Mouse (Mus musculus): ENCODE data around the gene Ccr10. TPM values are rescaled to one million over a fixed set of nuclear protein-coding genes. Genes with fewer than 3 reads are reported as not detected.

The Ccr10 gene
- polyA plus RNA-seq, 1 experiment from 2014 or later = 0.11 TPM

GRCm38 (mm10) chr11:101137000-101137399 lies 38.2 kb downstream of the Ccr10 start:
- no peak for TF ChIP-seq CTCF (IDR thresholded peaks at IDR 0.05; ENCODE audit: low read depth)
- Histone ChIP-seq H3K27ac (ENCODE audit: low read depth) (peak overlapping the region; percentile 3; the same call in 1 of the 2 replicates), H3K27me3 (ENCODE audit: insufficient read depth, low read length) (peaks cover 9% of the 10 kb centered on the region; the same call in 1 of the 2 replicates), H3K4me3 (ENCODE audit: low read depth, low read length) (no peak overlapping the region), H3K9me3 (ENCODE audit: low read depth, low read length) (no peaks in the 10 kb centered on the region), H3K4me2 (no peak overlapping the region), H3K4me1 (ENCODE audit: insufficient read depth) (peaks cover 11% of the 10 kb centered on the region), H3K9ac (no peak overlapping the region), H3K36me3 (ENCODE audit: insufficient read depth) (no peaks in the 10 kb centered on the region)
- WGBS = 59% methylated on average over 7 of the region's 7 CpGs
- DNase-seq (no peak), ATAC-seq (ENCODE audit: insufficient read depth) (no peak)

- Histone ChIP-seq H3K27me3 (ENCODE audit: insufficient read depth, low read length) (0 out of 2 replicates have a peak, but pooled peaks cover under 1% of the 10 kb centered on the region), H3K9me3 (ENCODE audit: low read depth, low read length) (no peaks in the 10 kb centered on the region), H3K9ac (no peak overlapping the region), H3K27ac (ENCODE audit: low read depth) (no peak overlapping the region), H3K4me3 (ENCODE audit: low read depth, low read length) (no peak overlapping the region), H3K36me3 (ENCODE audit: insufficient read depth) (no peaks in the 10 kb centered on the region), H3K4me2 (no peak overlapping the region), H3K4me1 (ENCODE audit: insufficient read depth) (peaks cover 5% of the 10 kb centered on the region; the same call in 1 of the 2 replicates)
- no peak for ATAC-seq (ENCODE audit: insufficient read depth)
- TF ChIP-seq CTCF (IDR thresholded peaks at IDR 0.05; ENCODE audit: low read depth) = no peak
- 70% methylated on average over 13 of the region's 13 CpGs for WGBS
- DNase-seq = no peak
These were observed 40.9 kb downstream of the Ccr10 start for GRCm38 (mm10) chr11:101134217-101134865.

DNA sequence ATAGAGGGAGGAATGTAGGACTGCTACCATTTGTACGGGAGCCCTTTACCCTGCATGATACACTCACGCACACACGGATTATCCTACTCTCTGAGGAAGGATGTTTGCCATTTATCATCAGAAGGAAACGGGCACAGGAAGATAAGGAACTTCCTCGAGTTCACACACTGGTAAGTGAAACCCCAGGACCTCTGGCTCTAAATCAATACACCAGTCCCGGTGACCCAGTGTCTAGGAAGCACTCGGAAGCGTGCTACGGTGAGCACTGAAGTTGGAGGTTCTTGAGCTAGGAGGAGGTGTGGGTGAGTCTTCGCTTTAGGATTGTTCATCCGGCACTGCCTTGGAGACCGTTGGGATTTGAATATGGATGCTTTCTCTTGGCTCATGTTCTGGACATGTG lies 42.2 kb downstream of the Ccr10 start:
- H3K4me1 ChIP-seq (ENCODE audit: insufficient read depth) = no peaks in the 10 kb centered on the region
- H3K4me2 ChIP-seq = no peak overlapping the region
- ATAC-seq (ENCODE audit: insufficient read depth) (no peak), DNase-seq (peak; percentile 37)
- TF ChIP-seq CTCF (IDR thresholded peaks at IDR 0.05; ENCODE audit: low read depth) = no peak
- no peaks in the 10 kb centered on the region for H3K27me3 ChIP-seq (ENCODE audit: insufficient read depth, low read length)
- 47% methylated on average over 12 of the region's 12 CpGs for WGBS
- no peaks in the 10 kb centered on the region for H3K36me3 ChIP-seq (ENCODE audit: insufficient read depth)
- H3K27ac ChIP-seq (ENCODE audit: low read depth) = no peak overlapping the region
- H3K9me3 ChIP-seq (ENCODE audit: low read depth, low read length) = no peaks in the 10 kb centered on the region
- no peak overlapping the region for H3K4me3 ChIP-seq (ENCODE audit: low read depth, low read length)
- no peak overlapping the region for H3K9ac ChIP-seq

- Histone ChIP-seq H3K4me1 (ENCODE audit: insufficient read depth) (no peaks in the 10 kb centered on the region), H3K36me3 (ENCODE audit: insufficient read depth) (peaks cover under 1% of the 10 kb centered on the region; the same call in 1 of the 2 replicates), H3K4me3 (ENCODE audit: low read depth, low read length) (no peak overlapping the region), H3K9ac (no peak overlapping the region), H3K27me3 (ENCODE audit: insufficient read depth, low read length) (no peaks in the 10 kb centered on the region), H3K27ac (ENCODE audit: low read depth) (no peak overlapping the region), H3K4me2 (no peak overlapping the region), H3K9me3 (ENCODE audit: low read depth, low read length) (no peaks in the 10 kb centered on the region)
- DNase-seq (peak; percentile 69), ATAC-seq (ENCODE audit: insufficient read depth) (no peak)
- TF ChIP-seq CTCF (IDR thresholded peaks at IDR 0.05; ENCODE audit: low read depth) = peak; percentile 51
- WGBS = 86% methylated on average over 6 of the region's 6 CpGs
These were observed 43.5 kb downstream of the Ccr10 start for GRCm38 (mm10) chr11:101131701-101132100.

- TF ChIP-seq CTCF (IDR thresholded peaks at IDR 0.05; ENCODE audit: low read depth) = no peak
These were observed 44.1 kb downstream of the Ccr10 start for GRCm38 (mm10) chr11:101131187-101131586.

DNA sequence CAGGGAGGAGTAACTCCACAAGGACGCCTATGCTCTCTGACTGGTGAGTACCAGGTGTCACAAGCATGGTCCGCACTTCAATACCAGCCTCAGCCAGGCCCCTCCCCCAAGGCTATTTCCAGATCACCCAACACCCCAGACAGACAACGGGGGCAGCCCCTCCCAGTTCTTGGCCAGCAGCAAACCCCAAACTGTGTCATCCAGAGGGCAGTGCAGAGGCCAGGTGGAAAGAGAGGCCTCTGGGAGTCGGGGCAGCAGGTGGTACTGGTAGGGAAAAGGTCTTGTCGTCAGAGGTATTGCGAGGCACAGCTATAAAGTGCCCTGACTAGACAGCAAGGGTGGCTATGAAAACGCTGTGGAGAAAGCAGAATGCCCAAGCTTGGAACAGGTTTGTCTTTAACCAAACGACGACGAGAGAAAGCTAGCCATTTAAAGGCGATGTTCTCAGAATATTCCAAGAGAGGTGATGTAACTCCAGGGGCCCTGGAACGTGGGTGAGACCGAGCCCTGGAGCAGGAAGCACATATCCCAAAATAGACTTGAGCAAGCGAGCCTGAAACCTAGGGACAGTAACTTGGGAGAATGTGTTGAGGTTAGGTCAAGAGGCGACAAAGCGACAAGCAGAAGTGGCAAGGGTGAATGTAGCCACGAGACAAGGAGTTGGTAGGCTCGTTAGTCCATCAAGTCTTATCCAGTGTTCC lies 45.0 kb downstream of the Ccr10 start:
- no peak for TF ChIP-seq CTCF (IDR thresholded peaks at IDR 0.05; ENCODE audit: low read depth)
- H3K9ac ChIP-seq = no peak overlapping the region
- H3K9me3 ChIP-seq (ENCODE audit: low read depth, low read length) = no peaks in the 10 kb centered on the region
- H3K4me2 ChIP-seq = no peak overlapping the region
- H3K36me3 ChIP-seq (ENCODE audit: insufficient read depth) = peaks cover 15% of the 10 kb centered on the region
- no peaks in the 10 kb centered on the region for H3K4me1 ChIP-seq (ENCODE audit: insufficient read depth)
- H3K27ac ChIP-seq (ENCODE audit: low read depth) = peak overlapping the region; percentile 36; the same call in 1 of the 2 replicates
- no peak for DNase-seq
- WGBS = 34% methylated on average over 18 of the region's 18 CpGs
- no peak overlapping the region for H3K4me3 ChIP-seq (ENCODE audit: low read depth, low read length)
- no peaks in the 10 kb centered on the region for H3K27me3 ChIP-seq (ENCODE audit: insufficient read depth, low read length)
- no peak for ATAC-seq (ENCODE audit: insufficient read depth)

More at GRCm38 (mm10) chr11:101131187-101131586, 44.1 kb downstream of the Ccr10 start:
- peaks cover 5% of the 10 kb centered on the region for H3K36me3 ChIP-seq (ENCODE audit: insufficient read depth)
- H3K9ac ChIP-seq = no peak overlapping the region
- H3K27ac ChIP-seq (ENCODE audit: low read depth) = no peak overlapping the region
- ATAC-seq (ENCODE audit: insufficient read depth) = no peak
- no peak overlapping the region for H3K4me3 ChIP-seq (ENCODE audit: low read depth, low read length)
- no peaks in the 10 kb centered on the region for H3K27me3 ChIP-seq (ENCODE audit: insufficient read depth, low read length)
- WGBS = 89% methylated on average over 2 of the region's 2 CpGs
- H3K4me2 ChIP-seq = no peak overlapping the region
- H3K9me3 ChIP-seq (ENCODE audit: low read depth, low read length) = no peaks in the 10 kb centered on the region
- no peaks in the 10 kb centered on the region for H3K4me1 ChIP-seq (ENCODE audit: insufficient read depth)
- no peak for DNase-seq

- Histone ChIP-seq H3K4me3 (ENCODE audit: low read depth, low read length) (no peak overlapping the region), H3K36me3 (ENCODE audit: insufficient read depth) (peaks cover 20% of the 10 kb centered on the region), H3K27ac (ENCODE audit: low read depth) (no peak overlapping the region), H3K9ac (no peak overlapping the region), H3K27me3 (ENCODE audit: insufficient read depth, low read length) (no peaks in the 10 kb centered on the region), H3K4me1 (ENCODE audit: insufficient read depth) (no peaks in the 10 kb centered on the region), H3K4me2 (no peak overlapping the region), H3K9me3 (ENCODE audit: low read depth, low read length) (no peaks in the 10 kb centered on the region)
- no peak for TF ChIP-seq CTCF (IDR thresholded peaks at IDR 0.05; ENCODE audit: low read depth)
- DNase-seq (no peak), ATAC-seq (ENCODE audit: insufficient read depth) (no peak)
- 77% methylated on average over 11 of the region's 11 CpGs for whole genome bisulfite sequencing
These were observed 46.2 kb downstream of the Ccr10 start for GRCm38 (mm10) chr11:101128996-101129577.

Measured in lung, embryonic 14.5 days (tissue).